Mouse (Mus musculus): ENCODE measurements at regions not wholly inside any gene's neighbourhood (a gene's known extent, or its start where the extent isn't known, plus 50 kb on each side); places are given as distances from the start of the nearest gene placed in this dataset.
A peak's percentile ranks its signal among the peaks of the same experiment; 100 is the strongest.

- intact Hi-C loops (cut with DNase I) = no loop called here
- Histone ChIP-seq H3K4me3 (no peak overlapping the region), H3K27ac (no peak overlapping the region)
- no peak for TF ChIP-seq CTCF (IDR thresholded peaks at IDR 0.05)
- no peak for DNase-seq (ENCODE audit: extremely low spot score in 1 of 2, low spot score in 2 of 2)
Measured at GRCm38 (mm10) chr13:53825957-53826580, 229.4 kb downstream of the Drd1 start.

- intact Hi-C loops (cut with DNase I) = loop anchor here (5.0 kb wide), 1 partner anchor 105 kb away; no protein-coding TSS in a partner anchor
- TF ChIP-seq CTCF (IDR thresholded peaks at IDR 0.05) = no peak
- Histone ChIP-seq H3K4me3 (no peak overlapping the region), H3K27ac (no peak overlapping the region)
- DNase-seq (ENCODE audit: extremely low spot score in 1 of 2, low spot score in 2 of 2) = no peak
Measured at GRCm38 (mm10) chr13:53822061-53822460, 233.4 kb downstream of the Drd1 start.

GRCm38 (mm10) chr13:53815629-53816028, 239.9 kb downstream of the Drd1 start:
- intact Hi-C loops (cut with DNase I) = no loop called here
- DNase-seq (ENCODE audit: extremely low spot score in 1 of 2, low spot score in 2 of 2) = no peak
- no peak overlapping the region for H3K4me3 ChIP-seq
- no peak for TF ChIP-seq CTCF (IDR thresholded peaks at IDR 0.05)
- H3K27ac ChIP-seq = no peak overlapping the region

- H3K4me3 ChIP-seq = no peak overlapping the region
- TF ChIP-seq CTCF (IDR thresholded peaks at IDR 0.05) = no peak
- intact Hi-C loops (cut with DNase I) = no loop called here
- H3K27ac ChIP-seq = no peak overlapping the region
- no peak for DNase-seq (ENCODE audit: extremely low spot score in 1 of 2, low spot score in 2 of 2)
Measured at GRCm38 (mm10) chr13:53814088-53814487, 241.4 kb downstream of the Drd1 start.

- no peak overlapping the region for H3K4me3 ChIP-seq
- TF ChIP-seq CTCF (IDR thresholded peaks at IDR 0.05) = peak; percentile 79
- H3K27ac ChIP-seq = no peak overlapping the region
- DNase-seq (ENCODE audit: extremely low spot score in 1 of 2, low spot score in 2 of 2) = peak; percentile 48 to 54
- intact Hi-C loops (cut with DNase I) = loop anchor here (1.0 kb wide), 1 partner anchor 243 kb away; the partner anchor contains the start of gene Drd1
Measured at GRCm38 (mm10) chr13:53811862-53812261, 243.6 kb downstream of the Drd1 start.

GRCm38 (mm10) chr13:53811151-53811550, 244.4 kb downstream of the Drd1 start:
- no peak for TF ChIP-seq CTCF (IDR thresholded peaks at IDR 0.05)
- DNase-seq (ENCODE audit: extremely low spot score in 1 of 2, low spot score in 2 of 2) = peak in 1 of 2 experiments; percentile 19
- Histone ChIP-seq H3K27ac (no peak overlapping the region), H3K4me3 (no peak overlapping the region)
- intact Hi-C loops (cut with DNase I) = no loop called here

DNA sequence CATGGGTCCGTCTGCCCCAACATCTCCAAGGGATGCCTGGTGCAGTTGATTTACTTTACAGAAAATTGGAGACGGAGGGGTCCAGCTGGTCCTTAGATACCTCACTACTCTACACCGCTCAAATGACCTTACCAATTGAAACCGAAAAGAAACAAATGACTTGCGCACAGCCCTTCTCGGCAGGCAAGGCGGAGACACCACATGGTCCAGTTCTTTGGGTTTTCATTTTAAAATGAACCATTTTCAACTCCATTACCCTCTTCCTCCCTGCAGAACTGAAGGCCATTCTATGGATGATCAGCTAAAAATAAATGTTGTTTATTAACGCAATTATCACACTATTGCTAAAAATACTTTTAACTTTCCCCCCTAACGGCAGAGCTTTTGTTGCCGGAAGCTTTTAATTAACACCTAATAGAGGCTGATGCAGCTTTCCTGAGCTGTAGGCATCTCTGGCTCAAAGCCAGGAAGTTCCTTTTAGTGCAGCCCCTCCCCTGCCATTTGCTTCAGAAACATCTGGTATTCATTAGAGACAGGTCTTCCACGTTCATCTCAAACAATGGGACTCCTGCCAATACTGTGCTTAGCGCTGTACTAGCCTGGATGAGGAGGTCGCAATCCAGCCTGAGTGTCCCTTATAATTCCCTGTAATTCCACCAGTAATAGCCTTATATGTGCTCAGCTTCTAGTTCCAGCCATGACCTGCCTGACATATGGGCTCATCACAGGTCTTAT, 247.5 kb downstream of the Drd1 start:
- no peak for TF ChIP-seq CTCF (IDR thresholded peaks at IDR 0.05)
- intact Hi-C loops (cut with DNase I) = no loop called here
- H3K27ac ChIP-seq = no peak overlapping the region
- DNase-seq (ENCODE audit: extremely low spot score in 1 of 2, low spot score in 2 of 2) = no peak
- no peak overlapping the region for H3K4me3 ChIP-seq

GRCm38 (mm10) chr13:53805872-53806271, 249.6 kb downstream of the Drd1 start:
- intact Hi-C loops (cut with DNase I) = no loop called here
- Histone ChIP-seq H3K27ac (no peak overlapping the region), H3K4me3 (no peak overlapping the region)
- TF ChIP-seq CTCF (IDR thresholded peaks at IDR 0.05) = no peak
- DNase-seq (ENCODE audit: extremely low spot score in 1 of 2, low spot score in 2 of 2) = no peak

DNA sequence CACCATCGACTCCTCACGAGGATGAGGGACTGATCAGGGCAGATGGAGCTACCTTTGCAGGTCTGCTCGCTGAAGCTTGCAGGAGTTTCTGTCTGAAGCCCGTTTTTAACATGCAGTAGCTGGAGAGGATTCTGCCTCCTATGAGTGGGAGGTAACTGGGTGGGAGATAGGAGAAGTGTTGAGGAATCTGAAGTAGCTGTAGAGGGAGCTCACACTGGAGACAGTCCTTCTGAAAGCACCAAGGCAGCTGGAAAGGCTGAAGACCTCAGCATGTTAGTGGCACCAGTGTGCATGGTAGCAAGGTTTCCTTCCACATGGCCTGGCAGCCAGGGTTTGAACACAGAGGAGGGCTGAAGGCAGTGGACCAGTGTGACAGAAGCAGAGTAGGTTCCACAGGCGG, 254.5 kb downstream of the Drd1 start:
- DNase-seq (ENCODE audit: extremely low spot score in 1 of 2, low spot score in 2 of 2) = no peak
- Histone ChIP-seq H3K4me3 (no peak overlapping the region), H3K27ac (no peak overlapping the region)
- intact Hi-C loops (cut with DNase I) = no loop called here
- no peak; the same call in 1 of the 2 replicates for TF ChIP-seq CTCF (IDR thresholded peaks at IDR 0.05)

- intact Hi-C loops (cut with DNase I) = no loop called here
- H3K27ac ChIP-seq = no peak overlapping the region
- TF ChIP-seq CTCF (IDR thresholded peaks at IDR 0.05) = no peak
- no peak for DNase-seq (ENCODE audit: extremely low spot score in 1 of 2, low spot score in 2 of 2)
- no peak overlapping the region for H3K4me3 ChIP-seq
Measured at GRCm38 (mm10) chr13:53788809-53789208, 266.7 kb downstream of the Drd1 start.

DNA sequence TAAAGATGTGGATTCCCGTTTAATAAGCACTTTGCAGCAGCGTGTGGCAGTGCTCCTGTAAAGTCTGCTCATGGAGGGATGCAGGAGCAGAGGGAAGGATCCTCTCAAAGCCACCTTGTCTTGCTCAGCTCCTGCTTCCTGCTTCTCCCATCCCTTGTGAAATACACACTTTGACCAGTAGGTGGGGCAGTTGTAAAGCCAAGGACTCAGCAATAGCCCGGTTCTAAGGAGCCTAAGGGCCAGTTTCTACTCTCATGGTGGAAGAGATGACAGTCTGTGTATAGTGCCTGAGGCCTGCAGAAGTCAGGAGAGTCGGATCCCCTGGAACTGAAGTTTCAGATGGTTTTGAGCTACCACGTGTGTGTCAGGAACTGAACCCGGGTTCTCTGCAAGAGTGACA, 272.0 kb downstream of the Drd1 start:
- peak; percentile 89 for TF ChIP-seq CTCF (IDR thresholded peaks at IDR 0.05)
- intact Hi-C loops (cut with DNase I) = loop anchor here (1.0 kb wide), 2 partner anchors 273 to 280 kb away; no protein-coding TSS in a partner anchor

GRCm38 (mm10) chr13:53779150-53779549, 276.4 kb downstream of the Drd1 start:
- intact Hi-C loops (cut with DNase I) = loop anchor here (5.0 kb wide), 1 partner anchor 458 kb away; no protein-coding TSS in a partner anchor
- no peak overlapping the region for H3K27ac ChIP-seq
- peak; percentile 76 for TF ChIP-seq CTCF (IDR thresholded peaks at IDR 0.05)
- DNase-seq (ENCODE audit: extremely low spot score in 1 of 2, low spot score in 2 of 2) = peak; percentile 55 to 65
- H3K4me3 ChIP-seq = no peak overlapping the region

More for the DNA sequence above, 272.0 kb downstream of the Drd1 start:
- Histone ChIP-seq H3K27ac (no peak overlapping the region), H3K4me3 (no peak overlapping the region)
- DNase-seq (ENCODE audit: extremely low spot score in 1 of 2, low spot score in 2 of 2) = peak; percentile 83 to 88
